Mouse (Mus musculus) cerebellum, adult 9-10 months (tissue): ENCODE measurements around the gene Sele.

Experiments
- DNase-seq: peaks from one replicate; pipeline ENCODE4 v3.0.0; 2022

Sele gene

DNA sequence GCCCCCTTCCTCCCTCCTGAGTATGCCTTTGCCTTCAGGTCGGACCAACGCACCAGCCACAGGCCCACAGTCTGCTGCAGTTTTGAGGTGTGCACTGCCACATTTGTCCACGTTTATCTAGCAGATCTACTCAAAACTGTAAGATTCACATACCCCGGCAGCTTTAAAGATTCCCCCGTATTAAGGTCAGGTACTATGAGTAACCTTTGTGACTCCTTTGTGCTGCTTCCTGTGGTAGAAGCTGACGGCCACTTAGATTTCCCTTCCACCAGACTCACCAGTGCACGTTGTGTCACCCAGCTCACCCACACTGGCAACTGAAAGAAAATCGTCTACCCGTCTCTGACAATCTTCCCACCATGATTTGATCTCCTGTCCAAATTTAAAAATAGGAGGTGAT, 25.1 kb downstream of the Sele start:
- no peak for DNase-seq

DNA sequence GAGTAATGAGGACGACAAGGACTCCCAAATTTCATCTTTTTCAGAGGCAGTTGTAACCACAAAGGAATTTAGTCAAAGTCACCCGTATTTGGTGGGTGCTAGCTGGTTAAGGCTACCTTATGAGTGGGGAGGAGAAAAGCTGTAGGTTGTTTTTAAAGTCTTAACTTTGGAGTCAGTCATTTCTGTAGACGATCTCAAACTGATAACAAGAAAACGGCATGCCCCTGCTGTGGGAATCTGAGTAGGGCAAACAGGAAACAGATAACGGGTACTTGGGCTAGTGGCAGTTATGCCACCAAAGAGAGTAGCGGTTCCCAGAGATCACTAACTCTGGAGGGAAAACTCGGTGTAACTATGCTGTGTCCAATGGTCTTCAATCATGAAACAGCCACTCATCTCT, 25.8 kb downstream of the Sele start:
- no peak for DNase-seq

DNA sequence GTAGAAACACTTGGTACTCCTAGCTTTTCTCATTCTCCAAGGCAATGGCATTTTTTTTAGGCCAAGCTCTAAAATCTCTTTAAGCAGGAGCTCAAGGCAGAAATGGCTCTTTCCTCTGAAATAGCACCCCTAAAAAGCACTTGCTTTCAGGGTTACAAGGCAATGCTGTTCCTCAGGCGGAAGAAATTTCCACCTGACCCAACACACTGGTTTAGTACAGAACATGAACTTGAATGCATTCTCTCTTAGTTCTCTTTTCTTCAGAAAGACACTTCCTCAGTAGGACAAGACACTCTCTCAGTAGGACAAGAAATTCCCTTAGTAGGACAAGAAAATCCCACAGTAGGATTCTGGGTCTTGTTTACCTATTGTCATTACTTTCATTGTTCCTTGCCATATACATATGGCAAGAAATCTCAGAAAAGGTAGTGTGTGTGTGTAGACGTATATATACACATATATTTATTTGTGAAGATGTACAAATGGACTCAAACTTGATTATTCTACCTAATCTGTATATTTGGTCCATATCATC, 26.6 kb downstream of the Sele start:
- DNase-seq = no peak

DNA sequence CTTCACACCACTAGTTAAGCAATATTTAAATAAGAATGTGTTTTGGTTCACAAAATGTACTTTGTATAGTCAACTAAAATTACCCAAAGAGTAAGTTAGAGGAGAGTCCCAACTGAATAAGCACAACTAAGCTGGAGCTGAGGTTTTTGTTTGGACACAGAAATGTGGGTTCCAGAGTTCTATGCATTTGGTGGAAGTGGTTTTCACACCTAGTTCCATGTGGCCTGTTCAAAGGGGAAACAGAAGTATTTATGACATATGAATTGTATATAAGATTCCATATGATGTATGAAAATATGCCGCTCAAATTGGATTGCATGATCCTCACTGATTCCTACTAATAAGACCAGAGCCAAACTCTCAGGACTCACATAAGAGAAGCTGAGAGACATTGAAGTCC, 27.4 kb downstream of the Sele start:
- DNase-seq = no peak

DNA sequence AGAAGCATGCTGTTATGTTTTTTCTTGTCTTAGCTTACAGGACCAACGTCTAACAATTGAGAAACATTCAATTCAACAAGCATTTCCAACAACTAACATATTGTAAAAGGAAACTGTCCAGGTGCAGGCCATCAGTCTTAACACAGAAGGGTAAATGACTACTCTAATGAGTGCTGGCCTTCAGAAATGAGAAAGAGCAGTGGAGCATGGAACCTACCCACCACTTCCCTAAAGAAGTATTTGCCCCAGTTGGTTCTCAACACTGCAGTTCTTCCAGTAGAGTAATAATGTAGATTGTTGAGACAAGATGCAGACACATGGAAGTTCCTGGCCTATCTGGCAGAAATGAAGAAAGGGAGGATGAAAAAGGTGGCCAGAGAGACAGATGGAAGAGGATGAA, 28.4 kb downstream of the Sele start:
- no peak for DNase-seq

DNA sequence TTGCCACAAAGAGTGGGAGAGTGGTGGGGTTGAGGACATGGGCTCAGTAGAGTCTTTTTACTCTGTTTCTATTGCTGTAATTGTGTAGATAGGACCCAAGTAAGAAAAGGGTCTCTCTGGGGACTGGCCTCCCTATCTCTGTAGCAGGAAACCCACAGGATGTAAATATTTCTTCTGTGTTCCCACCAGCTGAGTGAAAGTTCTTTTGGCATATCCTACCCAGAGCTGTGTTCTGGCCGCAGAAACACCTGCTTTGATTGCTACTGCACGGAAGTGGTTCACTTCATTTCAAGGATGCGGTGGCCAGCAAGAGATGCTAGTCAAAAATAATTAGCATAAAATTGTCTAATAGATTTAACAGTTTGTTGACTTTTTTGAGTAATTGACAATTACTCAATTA, 29.0 kb downstream of the Sele start:
- DNase-seq = no peak

DNA sequence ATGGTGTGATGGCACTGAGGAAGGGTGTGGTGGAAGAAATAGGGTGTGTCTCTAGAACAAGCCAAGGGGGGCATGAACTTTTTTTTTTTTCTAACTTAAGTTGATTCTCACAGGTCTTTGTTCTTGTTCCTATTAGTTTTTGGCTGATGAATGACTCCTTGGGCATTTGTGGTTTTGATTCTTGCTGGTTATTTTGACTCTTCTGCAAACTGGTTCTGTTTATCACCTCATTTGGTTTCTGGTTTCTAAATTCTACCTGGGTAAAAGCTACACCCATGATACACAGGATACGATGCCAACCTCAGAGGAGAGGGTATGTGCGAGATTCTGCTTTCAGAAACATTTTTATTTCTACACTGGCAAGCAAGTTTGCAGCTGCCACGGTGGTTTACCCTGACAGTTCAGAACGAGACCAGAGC, 30.3 kb downstream of the Sele start:
- no peak for DNase-seq

DNA sequence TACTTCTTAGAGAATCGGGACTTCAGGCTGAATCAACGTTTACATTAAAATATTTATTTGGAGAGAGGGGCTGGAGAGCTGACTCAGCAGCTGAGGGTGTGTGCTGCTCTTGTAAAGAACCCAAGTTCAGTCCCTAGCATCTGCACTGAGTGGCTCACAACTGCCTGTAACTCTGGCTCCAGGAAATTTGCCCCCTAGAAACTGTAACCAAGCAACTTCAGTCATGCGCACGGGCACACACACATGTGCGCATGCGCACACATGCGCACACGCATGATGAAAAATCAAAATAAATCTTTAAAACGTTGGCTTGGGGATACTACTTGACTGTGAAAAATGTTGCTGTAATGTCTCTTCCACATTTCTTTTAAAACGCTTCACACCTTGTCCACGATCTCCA, 31.1 kb downstream of the Sele start:
- DNase-seq = no peak

DNA sequence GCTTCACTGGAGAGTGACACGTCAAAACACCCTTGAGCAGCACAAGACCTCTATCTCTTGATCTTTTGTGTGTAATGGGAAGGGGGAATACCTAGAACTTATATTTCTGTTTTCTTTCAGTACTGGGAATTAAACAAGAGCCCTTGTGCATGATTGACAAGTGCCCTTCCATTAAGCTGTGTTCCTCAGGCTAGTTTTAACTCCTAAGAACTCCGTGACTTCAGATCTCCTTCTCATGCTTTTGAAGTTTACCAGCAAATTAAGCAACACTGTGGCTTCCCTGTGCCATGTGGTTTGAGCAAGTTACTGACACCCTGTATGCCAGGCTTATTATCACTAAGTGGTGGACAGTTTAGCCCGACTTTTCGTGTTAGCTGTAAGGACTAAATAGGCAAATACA, 35.0 kb downstream of the Sele start:
- no peak for DNase-seq

DNA sequence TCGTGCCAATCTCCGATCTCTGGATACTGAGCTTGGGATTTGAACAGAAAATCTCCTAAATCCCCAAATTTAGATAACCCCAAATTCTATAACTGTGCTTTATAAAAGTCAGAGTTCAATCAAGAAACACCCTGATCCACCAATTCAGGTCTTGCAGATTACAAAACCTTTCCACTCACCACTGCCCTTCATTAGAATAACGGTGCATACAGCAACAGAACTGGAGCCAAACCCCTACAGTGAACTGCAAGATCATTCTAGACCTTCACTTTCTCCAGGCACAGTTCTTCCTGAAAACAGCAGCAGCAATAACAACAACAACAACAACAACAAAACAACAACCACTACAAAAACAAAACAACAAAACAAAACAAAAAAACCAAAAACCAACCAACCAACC, 38.8 kb downstream of the Sele start:
- no peak for DNase-seq

DNA sequence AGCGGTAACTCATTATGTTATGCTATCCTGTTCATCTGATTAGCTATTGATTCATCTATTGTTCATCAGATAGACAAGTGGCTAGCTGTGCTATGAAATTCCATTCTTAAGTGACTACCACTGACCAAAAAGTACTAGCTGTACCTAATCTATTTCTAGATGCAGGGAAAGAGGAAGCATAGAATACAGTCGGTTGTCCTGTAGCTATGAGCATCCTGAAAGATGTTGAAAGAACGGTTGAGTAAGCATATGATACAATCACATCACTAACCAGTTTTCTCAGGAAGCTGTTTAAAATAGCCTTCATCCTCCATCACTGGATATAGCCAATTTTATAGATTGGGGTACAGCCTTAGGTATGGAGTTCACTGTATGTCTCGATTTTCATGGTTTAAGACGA, 39.8 kb downstream of the Sele start:
- DNase-seq = no peak

DNA sequence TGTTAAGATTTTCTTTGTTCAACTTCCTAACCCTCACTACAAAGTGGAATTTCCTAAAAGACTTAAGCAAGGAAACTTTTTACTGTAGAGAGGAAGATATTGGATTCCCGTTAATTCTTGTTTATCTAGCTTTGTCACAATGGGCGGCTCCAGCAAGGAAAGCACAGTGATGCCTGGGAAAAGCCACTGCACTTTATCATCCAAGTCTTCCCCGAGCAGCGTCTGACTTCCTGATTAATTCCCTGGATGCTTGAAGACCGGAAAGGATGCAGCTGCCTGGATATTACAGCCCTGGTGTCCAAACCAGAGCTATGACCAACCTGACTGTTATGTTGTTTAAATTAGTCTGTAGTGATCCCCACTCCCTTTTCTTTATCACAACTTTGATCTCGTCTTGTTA, 48.7 kb downstream of the Sele start:
- DNase-seq = no peak

DNA sequence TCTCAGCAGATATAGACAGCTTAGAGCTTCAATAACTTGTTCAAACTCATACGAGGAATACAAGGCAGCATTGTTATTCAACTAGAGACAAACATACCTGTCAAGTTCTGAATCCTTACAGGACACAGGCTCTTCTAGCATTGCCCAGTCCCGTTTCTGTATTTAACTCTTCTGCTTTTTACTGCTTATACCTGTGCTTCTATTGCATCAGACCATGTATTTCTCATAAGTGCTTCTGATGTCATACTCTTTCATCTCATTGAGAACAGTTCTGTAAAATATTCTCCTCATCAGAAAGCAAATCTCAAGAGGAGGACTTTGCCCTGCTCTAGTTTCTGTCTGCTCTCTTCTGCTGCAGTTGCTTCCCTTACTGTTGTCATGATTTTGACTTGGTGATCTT, 49.9 kb downstream of the Sele start:
- DNase-seq = no peak

DNA sequence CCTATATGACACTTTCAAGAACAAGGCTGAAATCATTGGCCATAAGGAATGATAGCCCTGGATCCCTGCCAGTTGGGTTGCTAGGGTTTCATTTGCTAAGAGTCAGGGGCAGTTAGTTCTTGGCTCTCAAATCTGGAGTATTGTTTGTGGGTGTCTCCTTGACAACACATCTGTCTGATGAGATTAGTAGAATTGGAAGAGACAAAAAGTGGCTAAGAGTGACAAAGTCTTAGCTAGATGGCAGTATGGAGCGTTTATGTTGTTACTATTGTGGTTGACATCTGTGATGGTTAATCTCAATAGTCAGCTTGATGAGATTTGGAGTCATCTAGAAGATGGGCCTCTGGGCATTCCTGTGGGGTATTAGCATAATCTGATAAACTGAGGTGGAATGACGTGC, 50.3 kb downstream of the Sele start:
- DNase-seq = no peak
